Mouse (Mus musculus): ENCODE measurements at regions not wholly inside any gene's neighbourhood (a gene's known extent, or its start where the extent isn't known, plus 50 kb on each side); places are given as distances from the start of the nearest gene placed in this dataset.

GRCm38 (mm10) chr11:20882756-20883155 is 51.9 kb upstream of the Lgalsl start:
- intact Hi-C loops (cut with DNase I), result no loop called here
- DNase-seq, result no peak

GRCm38 (mm10) chr11:20883907-20884306 is 53.1 kb upstream of the Lgalsl start:
- intact Hi-C loops (cut with DNase I), result no loop called here
- DNase-seq, result no peak

- DNase-seq, result no peak
- intact Hi-C loops (cut with DNase I), result no loop called here
These were observed 56.2 kb upstream of the Lgalsl start for GRCm38 (mm10) chr11:20887044-20887443.

GRCm38 (mm10) chr11:20890479-20890878 is 59.6 kb upstream of the Lgalsl start:
- intact Hi-C loops (cut with DNase I), result loop anchor here (1.0 kb wide), 1 partner anchor 96 kb away; no protein-coding TSS in a partner anchor
- DNase-seq, result peak in 1 of 2 experiments; percentile 17

- intact Hi-C loops (cut with DNase I), result no loop called here
- DNase-seq, result no peak
These were observed 60.9 kb upstream of the Lgalsl start for GRCm38 (mm10) chr11:20891711-20892110.

GRCm38 (mm10) chr11:20896277-20897123 is 65.6 kb upstream of the Lgalsl start:
- peak; percentile 56 to 61 for DNase-seq
- intact Hi-C loops (cut with DNase I), result no loop called here

GRCm38 (mm10) chr11:20897468-20897867 is 66.6 kb upstream of the Lgalsl start:
- intact Hi-C loops (cut with DNase I), result no loop called here
- no peak for DNase-seq

GRCm38 (mm10) chr11:20898558-20898957 is 67.7 kb upstream of the Lgalsl start:
- DNase-seq, result no peak
- intact Hi-C loops (cut with DNase I), result no loop called here

- intact Hi-C loops (cut with DNase I), result no loop called here
- DNase-seq, result no peak
These were observed 68.9 kb upstream of the Lgalsl start for GRCm38 (mm10) chr11:20899766-20900165.

- DNase-seq, result no peak
- intact Hi-C loops (cut with DNase I), result no loop called here
These were observed 71.1 kb upstream of the Lgalsl start for GRCm38 (mm10) chr11:20902001-20902400.

- intact Hi-C loops (cut with DNase I), result no loop called here
- DNase-seq, result no peak
These were observed 72.1 kb upstream of the Lgalsl start for GRCm38 (mm10) chr11:20902910-20903309.

GRCm38 (mm10) chr11:20907996-20908395 is 77.1 kb upstream of the Lgalsl start:
- intact Hi-C loops (cut with DNase I), result no loop called here
- no peak for DNase-seq

- intact Hi-C loops (cut with DNase I), result no loop called here
- no peak for DNase-seq
These were observed 77.6 kb upstream of the Lgalsl start for GRCm38 (mm10) chr11:20908471-20908870.

- intact Hi-C loops (cut with DNase I), result loop anchor here (2.0 to 5.0 kb wide), 2 partner anchors 266 to 456 kb away; no protein-coding TSS in a partner anchor
These were observed 82.2 kb upstream of the Lgalsl start for GRCm38 (mm10) chr11:20913042-20913441.

GRCm38 (mm10) chr11:20913598-20914296 is 82.9 kb upstream of the Lgalsl start:
- intact Hi-C loops (cut with DNase I), result loop anchor here (1.0 to 5.0 kb wide), 4 partner anchors 54 to 456 kb away; no protein-coding TSS in a partner anchor
- DNase-seq, result peak; percentile 86 to 91

More at GRCm38 (mm10) chr11:20913042-20913441, 82.2 kb upstream of the Lgalsl start:
- DNase-seq, result no peak

GRCm38 (mm10) chr11:20914297-20914997 is 83.6 kb upstream of the Lgalsl start:
- DNase-seq, result no peak

GRCm38 (mm10) chr11:20915182-20915602 is 84.3 kb upstream of the Lgalsl start:
- peak; percentile 66 to 78 for DNase-seq
- intact Hi-C loops (cut with DNase I), result no loop called here

More at GRCm38 (mm10) chr11:20914297-20914997, 83.6 kb upstream of the Lgalsl start:
- intact Hi-C loops (cut with DNase I), result loop anchor here (1.0 to 5.0 kb wide), 3 partner anchors 55 to 457 kb away; no protein-coding TSS in a partner anchor

GRCm38 (mm10) chr11:20915687-20916432 is 85.0 kb upstream of the Lgalsl start:
- intact Hi-C loops (cut with DNase I), result loop anchor here (2.0 kb wide), 2 partner anchors 41 to 175 kb away; partner anchors contain the start of gene Peli1
- peak in 1 of 2 experiments; percentile 19 for DNase-seq

GRCm38 (mm10) chr11:20916473-20916911 is 85.6 kb upstream of the Lgalsl start:
- DNase-seq, result peak in 1 of 2 experiments; percentile 37
- intact Hi-C loops (cut with DNase I), result loop anchor here (2.0 kb wide), 2 partner anchors 40 to 174 kb away; partner anchors contain the start of gene Peli1

- DNase-seq, result no peak
- intact Hi-C loops (cut with DNase I), result loop anchor here (2.0 kb wide), 2 partner anchors 40 to 174 kb away; partner anchors contain the start of gene Peli1
These were observed 86.1 kb upstream of the Lgalsl start for GRCm38 (mm10) chr11:20916961-20917360.

Data from heart, postnatal 36 days (tissue).